Mouse (Mus musculus) adrenal gland, postnatal 0 days (tissue): ENCODE data around the gene Mipol1. TPM values are rescaled to one million over a fixed set of nuclear protein-coding genes. Genes with fewer than 3 reads are reported as not detected.

Experiments used
- polyA plus RNA-seq: library from polyadenylated mRNA; unstranded; fragments of >200 nt; fragmentation: Nextera tagmentation; extraction: Ambion mirVana; gene quantifications from 2 replicates; pipeline ENCODE4 v1.2.1, GENCODE M21; 2015

Gene Mipol1
- polyA plus RNA-seq, result 10.7 and 11.5 TPM in 2 replicates

GRCm38 (mm10) chr12:57230192-57230706, at the start of gene Mipol1, which contains the start of gene Prps1l3:
TSS of gene Mipol1 (plus strand) at chr12:57230427.
TSS of gene Prps1l3 (plus strand) at chr12:57230412.

GRCm38 (mm10) chr12:57197363-57198026, 32.7 kb upstream of the Mipol1 start, which contains the start of gene Slc25a21:
TSS of gene Slc25a21 (minus strand) at chr12:57197472.

Other genes starting within 250 kb of the Mipol1 start
- 1.1 and 2.3 TPM in 2 replicates for gene Slc25a21, start 33.0 kb upstream of the Mipol1 start, polyA plus RNA-seq
- 19.2 and 27.2 TPM in 2 replicates for gene Prps1l3, start within 50 bp of the Mipol1 start, polyA plus RNA-seq